Mouse (Mus musculus) hindbrain, postnatal 0 days (tissue): Measurements from ENCODE around the gene Mlkl. TPM values are rescaled to one million over a fixed set of nuclear protein-coding genes. Genes with fewer than 3 reads are reported as not detected.
"Not testable (repeated sequence)": the region's sequence is repeated elsewhere in the genome, so short reads cannot be mapped to it uniquely, and the experiment has no call there.

ENCODE experiments used
- ATAC-seq: fragments of 200-750 bp; cut with Nextera tagmentation; 2 replicates; pipeline ENCODE4 v1.8.0; 2017; ENCODE audit warnings: mild to moderate bottlenecking, moderate TSS enrichment, moderate library complexity
- DNase-seq: peaks from one replicate; pipeline ENCODE4 v3.0.0-alpha.2; 2015; ENCODE audit warnings: low spot score
- H3K27ac ChIP-seq: fragments of 300-500 bp; sonication (generic); 2 replicates; pipeline ENCODE4 v1.5.1; 2014; ENCODE audit warnings: mild to moderate bottlenecking
- H3K27me3 ChIP-seq: fragments of 300-500 bp; sonication (generic); 2 replicates; pipeline ENCODE4 v1.6.1; 2014; ENCODE audit warnings: low read length, mixed read lengths; ENCODE audit not compliant: insufficient read depth
- H3K36me3 ChIP-seq: fragments of 300-500 bp; sonication (generic); 2 replicates; pipeline ENCODE4 v1.6.1; 2014; ENCODE audit warnings: low read length, mixed read lengths; ENCODE audit not compliant: insufficient read depth
- H3K4me1 ChIP-seq: fragments of 300-500 bp; sonication (generic); 2 replicates; pipeline ENCODE4 v1.6.1; 2014; ENCODE audit warnings: antibody characterized with exemption, low read length, mixed read lengths; ENCODE audit not compliant: insufficient read depth
- H3K4me2 ChIP-seq: fragments of 300-500 bp; sonication (generic); 2 replicates; pipeline ENCODE4 v1.6.1; 2014; ENCODE audit warnings: low read depth, mild to moderate bottlenecking, low read length, moderate library complexity, mixed read lengths
- H3K4me3 ChIP-seq: fragments of 300-500 bp; sonication (generic); 2 replicates; pipeline ENCODE4 v1.5.1; 2014; ENCODE audit warnings: low read length
- H3K9ac ChIP-seq: fragments of 300-500 bp; sonication (generic); replicated peaks from 2 replicates; pipeline ENCODE4 v1.6.1; 2014; ENCODE audit warnings: mild to moderate bottlenecking, low read length, moderate library complexity, mixed read lengths
- H3K9me3 ChIP-seq: fragments of 300-500 bp; sonication (generic); 2 replicates; pipeline ENCODE4 v1.6.1; 2016; ENCODE audit warnings: low read length, mixed read lengths
- CTCF ChIP-seq: IDR thresholded peaks from 2 replicates; pipeline ENCODE4 v1.5.1; 2016; ENCODE audit warnings: antibody characterized with exemption, control low read depth, low read depth
- WGBS: fragments of 180-500 bp; shearing (Covaris S2); extraction: QIAGEN DNeasy Blood & Tissue Kit; methylation state at CpG from one replicate; pipeline ENCODE4 v1.1.7; 2014; 5-methylcytosine and 5-hydroxymethylcytosine counted together
- polyA plus RNA-seq: library from polyadenylated mRNA; unstranded; fragments of >200 nt; fragmentation: Nextera tagmentation; extraction: Ambion mirVana; gene quantifications from 2 replicates; pipeline ENCODE4 v1.2.1, GENCODE M21; 2015
- total RNA-seq: library from RNA; depleted of rRNA; stranded (reverse); fragments of >200 nt; gene quantifications from 2 replicates; pipeline ENCODE4 v1.2.3, GENCODE M21; 2014; rRNA removed

The Mlkl gene
- total and polyA plus RNA-seq, 2 experiments from 2014 or later = 0.60 to 0.63 TPM

GRCm38 (mm10) chr8:111285603-111286002, 52.4 kb downstream of the Mlkl start:
- ATAC-seq = no peak
- Histone ChIP-seq H3K4me3 (no peak overlapping the region), H3K9ac (no peak overlapping the region), H3K27me3 (no peaks in the 10 kb centered on the region), H3K27ac (no peak overlapping the region), H3K4me1 (no peaks in the 10 kb centered on the region), H3K4me2 (no peak overlapping the region), H3K9me3 (no peaks in the 10 kb centered on the region), H3K36me3 (peaks cover 41% of the 10 kb centered on the region)
- 88% methylated on average over 4 of the region's 4 CpGs for WGBS
- DNase-seq = no peak
- no peak for TF ChIP-seq CTCF

GRCm38 (mm10) chr8:111282093-111282492, 55.9 kb downstream of the Mlkl start:
- H3K4me2 ChIP-seq = no peak overlapping the region
- TF ChIP-seq CTCF = no peak
- H3K9ac ChIP-seq = no peak overlapping the region
- WGBS = 89% methylated on average over 3 of the region's 3 CpGs
- H3K4me1 ChIP-seq = no peaks in the 10 kb centered on the region
- ATAC-seq = no peak
- DNase-seq = no peak
- no peaks in the 10 kb centered on the region for H3K27me3 ChIP-seq
- H3K4me3 ChIP-seq = no peak overlapping the region
- H3K36me3 ChIP-seq = peaks cover 50% of the 10 kb centered on the region
- H3K27ac ChIP-seq = no peak overlapping the region
- H3K9me3 ChIP-seq = no peaks in the 10 kb centered on the region

GRCm38 (mm10) chr8:111268277-111268676, 69.7 kb downstream of the Mlkl start:
- H3K4me3 ChIP-seq = no peak overlapping the region
- H3K9me3 ChIP-seq = no peaks in the 10 kb centered on the region
- no peaks in the 10 kb centered on the region for H3K4me1 ChIP-seq
- H3K27ac ChIP-seq = no peak overlapping the region
- H3K9ac ChIP-seq = no peak overlapping the region
- H3K36me3 ChIP-seq = peaks cover 9% of the 10 kb centered on the region; the same call in 1 of the 2 replicates
- ATAC-seq = no peak
- no peaks in the 10 kb centered on the region for H3K27me3 ChIP-seq
- H3K4me2 ChIP-seq = no peak overlapping the region
- TF ChIP-seq CTCF = no peak
- WGBS = 82% methylated on average over 2 of the region's 2 CpGs
- no peak for DNase-seq

GRCm38 (mm10) chr8:111266161-111266560, 71.8 kb downstream of the Mlkl start:
- DNase-seq, H3K9ac ChIP-seq, ATAC-seq, H3K9me3 ChIP-seq, H3K4me2 ChIP-seq, H3K27me3 ChIP-seq, H3K27ac ChIP-seq, H3K36me3 ChIP-seq, H3K4me3 ChIP-seq, H3K4me1 ChIP-seq: not testable (repeated sequence)
- 78% methylated on average over 7 of the region's 7 CpGs for WGBS

GRCm38 (mm10) chr8:111264693-111265220, 73.2 kb downstream of the Mlkl start:
- Histone ChIP-seq H3K4me1 (no peaks in the 10 kb centered on the region), H3K36me3 (no peaks in the 10 kb centered on the region), H3K9ac (no peak overlapping the region), H3K4me3 (no peak overlapping the region), H3K27me3 (no peaks in the 10 kb centered on the region), H3K27ac (no peak overlapping the region), H3K9me3 (no peaks in the 10 kb centered on the region), H3K4me2 (no peak overlapping the region)
- ATAC-seq (no peak), DNase-seq (no peak)
- 87% methylated on average over 2 of the region's 2 CpGs for WGBS
- TF ChIP-seq CTCF = no peak

GRCm38 (mm10) chr8:111261981-111262381, 76.0 kb downstream of the Mlkl start:
- DNase-seq (peak; percentile 53), ATAC-seq (no peak)
- no peak for TF ChIP-seq CTCF
- Histone ChIP-seq H3K27ac (no peak overlapping the region), H3K4me3 (no peak overlapping the region), H3K4me2 (no peak overlapping the region), H3K9ac (no peak overlapping the region), H3K4me1 (no peaks in the 10 kb centered on the region), H3K9me3 (no peaks in the 10 kb centered on the region), H3K27me3 (no peaks in the 10 kb centered on the region), H3K36me3 (no peaks in the 10 kb centered on the region)
- 62% methylated on average over 4 of the region's 4 CpGs for WGBS

Other genes starting within 250 kb of the Mlkl start
- gene Clec18a, start 245.8 kb downstream of the Mlkl start, total RNA-seq = not detected in 2 replicates
- 0.55 and 0.58 TPM in 2 replicates for gene Clec18a, start 245.8 kb downstream of the Mlkl start, polyA plus RNA-seq
- gene Pdpr, start 243.5 kb downstream of the Mlkl start, total RNA-seq = 29.6 and 34.0 TPM in 2 replicates
- 10.3 and 10.7 TPM in 2 replicates for gene Pdpr, start 243.5 kb downstream of the Mlkl start, polyA plus RNA-seq
- gene Glg1, start 79.0 kb downstream of the Mlkl start, total RNA-seq = 37.4 and 42.7 TPM in 2 replicates
- 50.1 and 53.8 TPM in 2 replicates for gene Glg1, start 79.0 kb downstream of the Mlkl start, polyA plus RNA-seq
- gene Rfwd3, start 38.0 kb downstream of the Mlkl start, total RNA-seq = 21.6 and 26.6 TPM in 2 replicates
- 14.8 and 15.4 TPM in 2 replicates for gene Rfwd3, start 38.0 kb downstream of the Mlkl start, polyA plus RNA-seq
- 2.8 and 5.1 TPM in 2 replicates for gene Fa2h, start 55.6 kb upstream of the Mlkl start, total RNA-seq
- 3.1 and 3.4 TPM in 2 replicates for gene Fa2h, start 55.6 kb upstream of the Mlkl start, polyA plus RNA-seq
- gene Wdr59, start 183.9 kb upstream of the Mlkl start, total RNA-seq = 10.5 and 15.0 TPM in 2 replicates
- 6.4 and 6.6 TPM in 2 replicates for gene Wdr59, start 183.9 kb upstream of the Mlkl start, polyA plus RNA-seq
- gene Znrf1, start 197.9 kb upstream of the Mlkl start, total RNA-seq = 193 and 194 TPM in 2 replicates
- 72.2 and 76.1 TPM in 2 replicates for gene Znrf1, start 197.9 kb upstream of the Mlkl start, polyA plus RNA-seq